Mouse (Mus musculus): ENCODE data around the gene Pusl1.

Gene Pusl1

DNA sequence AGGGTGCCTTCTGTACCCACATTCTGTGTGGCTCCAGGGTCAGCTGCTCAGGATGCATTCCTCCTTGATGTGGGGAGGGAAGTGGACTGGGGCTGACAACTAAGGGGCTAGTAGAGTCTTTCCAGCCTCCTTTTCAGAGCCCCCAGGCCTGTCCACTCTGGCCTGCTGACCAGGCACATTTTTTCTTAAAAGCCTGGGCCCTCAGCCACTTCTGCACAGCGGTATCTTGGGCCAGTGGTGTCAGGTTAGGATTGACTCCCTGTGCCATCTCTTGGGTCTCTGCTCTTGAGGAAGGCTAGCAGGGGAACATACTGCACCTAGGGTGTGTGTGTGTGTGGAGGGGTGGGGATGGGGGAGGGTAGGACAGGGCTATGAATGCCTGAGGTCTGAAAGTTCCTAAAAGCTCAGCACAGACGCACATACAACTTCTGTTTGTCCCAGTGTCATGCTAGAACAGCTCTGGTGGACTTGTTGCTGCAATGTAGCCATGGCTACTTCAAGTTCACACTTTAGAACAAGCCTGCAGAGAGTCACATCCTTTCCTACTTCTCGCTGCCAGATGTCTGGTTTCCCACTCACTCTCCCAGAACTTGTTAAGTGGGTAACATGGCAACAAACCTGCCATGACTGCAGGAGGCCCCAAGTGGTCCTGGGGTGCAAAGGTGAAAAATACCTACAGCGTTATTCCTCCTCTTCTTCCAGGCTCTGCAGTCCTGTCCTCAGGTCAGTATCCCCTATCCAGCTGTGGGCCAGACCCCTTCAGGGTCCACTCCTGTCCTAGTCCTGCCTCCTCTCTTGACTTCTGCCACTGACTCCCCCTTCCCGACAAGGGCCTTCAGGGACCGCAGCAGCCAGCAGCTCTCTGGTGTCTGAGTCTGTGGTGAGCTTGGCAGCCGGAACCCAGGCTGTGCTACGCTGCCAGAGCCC is 51.2 kb downstream of the Pusl1 start:
- DNase-seq, result no peak

DNA sequence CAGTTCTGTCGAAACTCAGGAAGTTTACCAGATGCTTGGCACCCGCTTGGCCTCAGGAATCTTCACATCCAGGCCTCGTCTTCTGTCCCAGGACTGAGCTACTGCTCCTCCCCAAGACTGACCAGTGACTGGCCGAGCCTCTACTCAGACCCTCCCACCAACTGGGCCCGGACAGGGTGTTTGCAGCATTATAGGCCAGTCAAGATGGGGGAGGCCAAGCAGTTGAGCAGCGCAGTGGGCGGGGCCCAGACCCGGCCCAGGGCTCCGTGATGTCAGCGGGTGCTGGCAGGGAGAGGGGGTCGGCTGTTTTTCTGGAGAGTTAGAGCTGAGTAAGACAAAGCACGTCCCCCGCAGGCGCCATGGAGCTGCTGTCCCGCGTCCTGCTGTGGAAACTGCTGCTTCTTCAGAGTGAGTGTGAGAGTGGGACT is 52.1 kb downstream of the Pusl1 start, which contains the start of gene Mxra8:
Gene Mxra8, plus strand, starts transcription at position 198 of the 428 bp plus-strand sequence.
- DNase-seq, result no peak

DNA sequence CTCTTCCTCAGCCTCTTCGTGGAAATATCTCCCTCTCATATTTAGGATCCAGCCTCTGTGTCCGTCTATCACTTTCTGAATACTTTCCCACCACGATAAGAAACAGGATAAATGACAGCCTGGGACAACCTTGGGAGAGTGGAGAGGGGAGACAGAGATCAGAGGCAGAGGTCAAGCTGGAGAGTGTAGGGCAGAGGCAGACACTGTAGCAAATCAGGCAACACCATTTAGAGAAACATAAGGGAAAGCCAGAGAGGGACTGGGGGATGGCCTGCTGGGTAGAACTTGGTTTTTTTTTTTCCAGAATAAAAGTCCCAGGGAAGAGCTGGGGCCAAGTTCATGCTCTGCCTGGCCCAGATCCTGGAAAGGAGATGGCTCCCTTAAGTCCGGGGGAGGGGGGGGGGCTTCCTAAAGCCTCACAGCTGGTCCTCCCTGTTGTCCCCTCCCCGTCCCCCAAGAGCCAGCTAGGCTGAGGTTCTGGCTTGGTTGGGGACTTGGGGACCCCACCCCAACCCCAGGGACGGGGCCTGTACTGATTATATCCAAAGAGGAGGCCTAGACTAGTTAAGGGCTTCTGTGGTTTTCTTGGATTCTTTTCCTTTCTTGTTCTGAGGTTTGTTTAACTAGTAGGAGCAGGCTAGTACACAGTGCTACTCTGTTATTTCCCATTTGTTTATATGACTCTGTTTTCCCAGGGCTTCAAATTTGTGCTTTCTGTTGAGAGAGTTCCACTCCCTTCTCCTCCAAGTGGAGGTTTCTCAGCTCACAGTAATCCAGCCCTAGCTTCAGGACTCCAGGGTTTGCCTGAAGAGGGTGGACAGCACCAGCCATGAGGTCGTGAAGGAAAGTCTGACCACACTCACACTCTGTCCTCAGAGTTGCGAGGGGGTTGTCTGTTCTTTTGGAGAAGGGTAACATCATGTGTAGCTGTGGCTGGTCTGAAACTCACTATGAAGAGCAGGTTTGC is 53.1 kb downstream of the Pusl1 start:
- no peak for DNase-seq
